Mouse (Mus musculus) fibroblast of lung, adult 2 months (primary cell): ENCODE measurements around the gene Slc25a27.

Experiments
- DNase-seq: peaks from one replicate; pipeline ENCODE4 v3.0.0-alpha.2; 2011; ENCODE audit warnings: low read depth

Gene Slc25a27

DNA sequence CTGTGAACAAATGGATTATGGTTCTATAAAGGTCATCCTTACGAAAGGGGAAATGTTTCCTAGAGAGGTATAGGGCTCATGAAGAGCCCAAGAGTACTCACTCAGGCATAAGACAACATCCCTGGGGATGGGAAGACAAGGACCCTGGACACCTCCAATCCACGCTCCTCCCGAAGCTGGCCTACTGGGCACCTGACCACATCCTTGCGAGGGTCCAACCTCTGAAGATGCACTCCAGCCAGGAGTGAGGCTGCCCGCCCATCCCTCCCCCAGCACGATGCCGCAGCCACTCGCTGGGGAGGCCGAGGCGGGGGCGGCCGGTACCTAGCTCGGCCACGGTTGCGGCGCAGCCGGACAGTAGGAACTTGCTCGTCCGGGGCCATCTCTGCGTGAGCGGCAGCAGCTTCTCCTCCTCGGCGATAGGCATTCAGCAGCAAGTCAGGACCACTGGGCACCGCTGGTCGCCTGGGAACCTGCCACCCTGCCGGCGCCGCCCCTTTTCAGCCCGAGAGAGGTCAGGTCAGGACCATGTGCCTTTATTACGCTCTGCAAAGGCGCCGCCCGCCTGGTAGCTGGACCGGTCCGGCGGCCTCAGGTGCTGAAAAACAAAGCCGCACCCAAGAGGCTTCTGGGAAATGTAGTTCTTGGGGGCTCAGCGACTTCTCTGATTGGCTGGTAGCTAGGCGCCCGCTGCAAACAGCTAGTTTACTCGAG is at the start of gene Slc25a27:
Gene Slc25a27 (minus strand): TSS at position 639 of the 714 bp plus-strand sequence.
- peak; percentile 87 for DNase-seq

DNA sequence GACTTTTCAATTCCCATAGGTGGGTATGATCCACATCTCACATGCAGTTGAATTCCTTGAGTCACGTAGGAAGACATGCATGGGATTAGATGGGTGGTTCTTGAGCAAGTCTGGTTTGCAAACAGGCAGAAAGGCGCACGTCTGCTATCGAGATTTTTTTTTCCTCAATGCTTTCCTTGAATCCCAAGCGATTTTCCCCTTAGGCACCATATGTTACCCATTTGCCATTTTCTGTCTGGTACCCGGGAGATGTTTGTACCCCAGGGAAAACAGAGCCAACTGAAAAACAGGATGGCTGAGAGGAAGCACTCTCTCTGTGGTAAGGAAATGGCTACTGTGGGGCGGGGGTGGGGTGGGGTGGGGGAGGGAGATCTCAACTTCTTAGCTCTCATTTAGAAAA is 49.6 kb upstream of the Slc25a27 start:
- DNase-seq = no peak

DNA sequence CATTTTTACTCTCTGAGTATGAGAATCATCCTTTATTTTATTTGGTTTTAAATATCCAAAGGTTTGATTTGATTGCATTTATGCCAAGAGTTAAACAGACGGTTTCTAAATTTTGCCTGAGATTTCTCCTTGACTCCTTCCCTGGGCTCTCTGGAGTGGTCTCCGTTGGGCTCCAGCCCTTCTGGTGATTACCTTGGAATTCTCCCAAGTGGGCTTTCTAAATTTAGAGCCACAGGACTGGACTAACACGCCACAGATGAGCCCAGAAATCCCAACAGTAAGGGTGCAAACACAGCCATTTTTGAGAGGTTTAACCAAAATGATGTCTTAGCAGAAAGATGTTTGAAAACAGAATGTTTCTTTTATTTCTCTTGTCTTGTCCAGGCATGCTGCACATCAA is 47.2 kb upstream of the Slc25a27 start:
- no peak for DNase-seq

DNA sequence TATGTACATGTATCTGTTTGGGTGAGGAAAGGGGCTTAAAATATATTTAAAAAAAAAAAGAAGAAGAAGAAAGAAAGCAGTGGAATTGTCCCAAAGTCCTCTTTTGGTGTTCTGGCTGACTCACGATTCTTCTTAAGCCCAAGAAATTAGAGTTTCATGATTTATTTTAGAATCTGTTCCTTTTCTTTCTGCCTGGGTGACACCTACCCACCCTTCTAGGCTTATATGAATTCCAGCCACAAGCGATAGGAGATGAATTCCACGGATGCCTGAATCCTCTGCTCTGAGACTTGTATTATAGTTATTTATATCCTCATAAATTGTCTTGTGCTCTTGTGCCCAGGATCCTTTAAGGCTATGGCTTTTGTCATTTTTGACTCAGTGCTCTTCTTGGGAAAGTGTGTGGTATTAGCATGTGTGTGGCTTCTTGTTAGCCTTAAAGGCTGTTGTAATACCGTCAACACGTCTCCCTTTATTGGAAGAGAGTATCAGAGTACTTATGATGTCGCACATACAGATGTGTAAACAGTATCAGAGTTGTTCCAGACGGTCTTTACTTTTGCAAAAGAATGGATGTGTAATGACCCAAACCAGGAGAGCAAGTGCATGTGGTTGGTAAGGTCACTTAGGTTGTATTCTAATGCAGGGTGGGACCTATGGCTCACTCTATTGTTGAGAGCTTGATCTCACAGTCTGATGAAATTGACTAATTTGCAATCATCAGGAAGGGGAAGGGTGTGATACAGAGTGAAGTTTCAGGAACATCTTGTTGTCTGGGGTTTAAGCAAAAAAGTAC is 44.7 kb upstream of the Slc25a27 start:
- no peak for DNase-seq

DNA sequence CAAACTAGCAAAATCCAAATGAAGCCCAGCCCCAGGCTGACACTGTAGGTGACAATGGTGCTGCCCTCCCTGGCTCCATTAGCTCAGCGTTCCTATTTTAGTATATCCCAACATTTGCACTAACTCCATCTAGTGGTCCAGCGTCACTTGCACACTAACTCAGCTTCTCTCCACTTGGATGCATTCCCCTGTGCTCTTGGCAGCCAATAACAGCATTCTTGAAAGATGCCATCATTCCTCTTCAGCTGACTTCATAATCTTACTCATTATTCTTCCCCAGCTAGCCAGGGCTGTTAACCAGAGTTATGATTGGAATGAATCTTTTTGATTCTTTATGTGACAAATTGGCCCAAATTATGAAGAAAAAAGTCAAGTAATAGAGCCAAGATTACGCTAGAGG is 40.2 kb upstream of the Slc25a27 start:
- peak; percentile 82 for DNase-seq

DNA sequence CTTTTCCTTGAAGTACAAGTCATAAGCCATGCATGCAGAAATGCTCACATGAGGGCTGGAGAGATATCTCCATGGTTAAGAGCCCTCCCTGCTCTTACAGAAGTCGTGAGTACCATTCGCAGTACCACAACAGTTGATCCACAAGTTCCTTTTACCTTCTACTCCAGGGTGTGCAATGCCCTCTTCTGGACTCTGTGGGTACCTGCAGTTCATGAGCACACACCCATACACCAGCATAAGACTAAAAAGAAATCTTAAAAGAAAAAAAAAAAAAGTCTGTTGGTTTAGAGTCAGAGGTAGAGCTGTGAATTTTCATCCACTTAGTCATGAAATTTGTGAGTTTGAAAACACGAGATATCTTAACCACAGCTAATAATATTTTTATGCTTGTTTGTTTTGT is 39.7 kb upstream of the Slc25a27 start:
- DNase-seq = no peak

DNA sequence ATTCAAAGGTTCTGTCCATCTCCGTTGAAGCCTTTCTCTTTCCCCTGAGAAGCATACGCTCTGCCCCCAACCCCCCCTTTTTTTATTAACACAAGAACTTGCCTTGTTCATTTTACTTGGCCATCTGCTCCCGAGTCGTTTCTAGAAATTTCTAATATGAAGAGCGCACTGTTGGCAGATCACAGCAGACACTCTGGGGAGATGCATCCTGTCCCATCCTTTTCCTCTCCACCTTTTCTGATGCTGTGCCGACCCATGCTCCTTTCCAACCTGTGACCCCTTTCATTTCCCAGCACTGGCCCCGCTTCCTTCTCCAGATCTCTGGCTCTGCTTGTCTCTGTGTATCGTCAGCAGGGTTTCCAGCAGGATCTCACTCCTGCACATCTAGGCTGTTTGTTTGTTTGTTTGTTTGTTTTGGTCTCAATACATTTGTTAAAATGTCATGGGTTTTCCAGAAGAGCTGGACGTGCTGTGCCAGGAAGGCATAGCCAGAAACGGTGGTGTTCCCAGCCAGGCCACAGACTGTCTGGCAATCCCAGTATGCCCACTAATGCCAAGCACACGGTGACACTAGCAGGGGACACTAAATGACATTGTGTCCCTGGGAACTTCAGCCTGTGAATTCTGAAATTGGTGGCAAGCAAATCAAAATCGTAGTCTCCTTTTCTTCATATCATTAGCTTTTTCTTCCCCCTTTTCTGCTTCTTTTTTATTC is 37.4 kb upstream of the Slc25a27 start:
- no peak for DNase-seq

DNA sequence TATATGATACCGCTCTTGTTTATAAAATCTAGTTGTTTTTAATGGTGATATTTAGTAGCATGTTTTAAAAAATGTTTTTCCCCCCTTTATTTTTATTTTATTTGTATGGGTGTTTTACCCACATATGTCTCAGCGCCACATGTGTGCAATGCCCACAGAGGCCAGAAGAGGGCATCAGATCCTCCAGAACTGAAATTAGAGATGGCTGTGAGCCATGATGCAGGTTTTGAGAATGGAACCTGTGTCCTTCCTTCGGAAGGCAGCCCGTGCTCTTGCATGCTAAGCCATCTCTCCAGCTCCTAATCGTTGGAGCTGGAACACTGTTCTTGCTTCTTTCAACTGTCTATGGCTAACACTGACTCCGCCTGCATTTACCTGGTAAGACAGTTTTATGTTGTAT is 34.0 kb upstream of the Slc25a27 start:
- DNase-seq = no peak

DNA sequence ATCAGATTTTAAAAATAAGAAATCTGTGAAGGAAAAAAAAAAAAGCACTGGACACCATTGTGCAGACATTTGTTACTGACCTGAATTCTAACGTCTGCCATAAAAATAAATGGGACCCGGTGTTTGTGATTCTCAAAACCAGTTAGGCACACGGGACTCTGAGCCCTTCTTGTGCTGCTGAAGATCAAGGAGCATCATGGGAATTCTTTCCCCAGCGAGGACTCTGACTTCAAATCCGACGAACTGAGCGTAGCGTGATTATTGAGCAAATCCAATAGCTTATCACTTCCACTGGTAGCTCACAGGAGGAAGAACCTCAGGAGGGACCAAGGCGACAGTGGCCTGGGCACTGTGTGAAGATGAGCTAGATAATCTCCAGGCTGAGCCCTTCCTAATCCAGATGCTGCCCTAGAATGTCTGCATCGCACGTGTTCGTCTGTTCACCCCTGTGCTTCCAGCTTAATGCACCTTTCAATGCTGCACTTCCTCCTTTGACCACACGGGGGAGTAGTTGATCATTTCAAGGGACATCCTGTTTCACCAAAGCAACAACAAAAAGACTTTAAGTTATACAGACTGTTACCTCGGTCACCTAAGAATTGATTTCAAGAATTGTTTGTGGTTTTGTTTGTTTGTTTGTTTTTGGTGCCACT is 32.1 kb upstream of the Slc25a27 start:
- DNase-seq = peak; percentile 42

DNA sequence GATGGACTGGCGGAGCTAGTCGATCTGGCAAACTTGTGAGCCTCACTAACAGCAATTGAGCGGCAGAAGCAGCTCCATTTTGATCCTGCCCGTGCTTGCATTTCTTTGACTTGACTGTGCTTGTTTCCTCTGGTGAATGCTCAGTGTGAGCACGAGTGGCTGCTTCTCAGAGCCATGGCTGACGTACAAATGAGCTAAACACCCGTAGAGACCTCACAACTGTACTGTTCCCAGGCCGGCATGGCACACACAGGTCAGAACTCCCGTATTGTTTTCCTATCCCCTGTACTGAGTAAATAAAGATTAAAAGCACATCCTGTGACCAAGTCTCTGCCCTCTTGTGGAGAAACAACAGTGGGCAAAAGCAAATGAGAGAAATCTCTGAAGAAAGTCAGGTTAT is 22.6 kb upstream of the Slc25a27 start:
- no peak for DNase-seq

DNA sequence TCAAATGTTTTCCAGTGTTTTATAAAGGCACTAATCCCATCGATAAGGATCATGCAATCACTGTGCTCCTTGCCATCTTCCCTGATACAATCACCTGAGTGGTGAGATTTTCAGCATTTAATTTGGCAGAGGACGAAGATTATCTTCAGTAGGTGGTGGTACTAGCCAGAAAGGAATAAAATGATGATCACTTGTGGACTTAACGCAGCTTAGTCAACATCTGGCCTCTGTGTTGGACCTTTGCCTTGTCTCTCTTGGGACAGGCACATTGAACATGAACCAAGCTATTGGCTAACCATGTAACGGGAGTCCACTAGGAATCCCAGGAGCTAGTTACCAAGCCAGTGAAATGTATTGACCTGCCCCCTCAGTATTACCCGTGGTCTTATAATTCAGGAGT is 17.6 kb upstream of the Slc25a27 start:
- no peak for DNase-seq

DNA sequence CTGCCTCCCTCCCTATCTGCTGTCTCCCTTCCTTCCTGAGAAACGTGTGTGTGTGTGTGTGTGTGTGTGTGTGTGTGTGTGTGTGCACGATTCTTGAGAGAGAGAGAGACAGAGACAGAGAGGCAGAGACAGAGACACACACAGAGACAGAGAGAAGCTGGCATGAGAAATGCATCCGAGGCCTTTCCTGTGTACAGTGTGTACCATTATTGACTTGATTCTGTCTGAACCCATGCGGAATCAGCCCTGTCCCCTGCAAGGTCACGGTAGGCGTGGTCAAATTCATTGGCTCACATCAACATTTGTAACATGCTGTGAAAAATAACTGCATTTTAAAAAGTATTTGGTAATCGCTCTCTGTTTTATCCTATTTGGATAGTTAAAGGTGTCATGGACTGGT is 17.1 kb upstream of the Slc25a27 start:
- DNase-seq = no peak

DNA sequence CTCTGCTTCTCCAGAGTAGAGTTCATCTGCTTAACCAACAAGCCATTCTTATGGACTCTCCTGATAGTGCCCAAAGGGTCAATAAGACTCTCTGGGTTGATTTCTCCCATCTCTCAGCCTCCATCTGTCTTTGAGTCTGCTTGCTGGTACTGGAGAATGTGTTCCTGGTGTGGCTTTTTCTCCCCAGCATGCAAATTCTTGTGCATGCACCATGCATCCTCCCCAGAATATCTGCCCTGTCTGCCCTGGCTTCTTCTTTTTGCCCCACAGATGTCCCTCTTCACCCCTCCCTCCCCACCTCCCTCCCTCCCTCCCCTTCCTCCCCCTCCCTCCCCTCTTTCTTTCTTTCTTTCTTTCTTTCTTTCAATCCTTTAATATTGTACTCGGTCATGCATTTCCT is 10.3 kb upstream of the Slc25a27 start:
- DNase-seq = no peak

DNA sequence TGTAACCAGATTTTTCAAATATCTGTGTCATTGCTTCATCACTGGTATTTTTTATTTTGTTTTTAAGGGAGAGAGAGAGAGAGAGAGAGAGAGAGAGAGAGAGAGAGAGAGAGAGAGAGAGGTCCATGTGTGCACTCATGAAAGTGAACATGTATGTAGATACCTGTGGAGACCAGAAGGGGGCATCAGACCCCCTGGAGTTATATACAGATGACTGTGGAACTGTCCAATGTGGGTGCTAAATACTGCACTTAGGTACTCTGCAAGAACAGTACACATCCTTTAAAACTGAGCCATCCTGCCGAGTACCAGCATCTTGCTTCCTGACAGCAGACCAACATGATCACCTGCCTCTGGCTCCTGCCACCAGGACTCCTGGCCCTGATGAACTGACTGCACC is 9.2 kb upstream of the Slc25a27 start:
- DNase-seq = no peak

DNA sequence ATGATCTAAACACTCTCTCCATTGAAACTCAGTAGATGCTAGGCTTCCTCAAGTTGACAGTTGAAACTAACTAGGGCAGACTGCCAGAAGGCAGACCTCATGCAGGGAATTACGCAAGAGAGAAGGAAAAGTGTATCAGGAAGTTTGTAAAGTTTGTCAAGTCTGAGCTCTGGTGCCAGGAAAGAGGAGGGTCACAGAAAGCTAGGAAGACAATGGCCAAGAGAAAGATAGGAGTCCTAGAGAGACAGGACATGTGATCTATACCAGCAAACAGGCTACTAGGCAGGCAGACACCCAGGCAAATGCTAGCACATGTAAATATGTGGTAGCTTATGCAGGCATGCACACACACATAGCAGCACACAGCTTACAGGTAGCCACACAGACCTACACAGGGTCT is 8.2 kb upstream of the Slc25a27 start:
- DNase-seq = peak; percentile 49

DNA sequence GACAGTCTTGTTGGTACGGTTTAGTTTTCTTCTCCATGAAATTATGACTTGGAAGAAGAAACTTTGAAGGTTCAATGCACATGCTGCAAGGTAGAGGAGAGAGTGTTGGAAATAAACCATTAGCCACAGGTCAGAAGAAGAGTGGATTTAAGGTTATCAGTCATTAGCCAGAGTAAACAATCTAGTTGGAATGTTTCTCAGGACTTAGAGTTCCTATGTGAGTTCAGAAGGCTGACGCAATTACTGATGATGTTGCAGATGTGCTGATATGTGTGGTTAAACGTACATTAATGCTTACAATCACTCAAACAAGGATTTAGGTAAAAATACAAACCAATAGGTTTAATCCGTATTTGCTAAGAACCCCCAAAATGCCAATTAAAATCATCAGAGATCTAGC is 4.9 kb upstream of the Slc25a27 start:
- no peak for DNase-seq

DNA sequence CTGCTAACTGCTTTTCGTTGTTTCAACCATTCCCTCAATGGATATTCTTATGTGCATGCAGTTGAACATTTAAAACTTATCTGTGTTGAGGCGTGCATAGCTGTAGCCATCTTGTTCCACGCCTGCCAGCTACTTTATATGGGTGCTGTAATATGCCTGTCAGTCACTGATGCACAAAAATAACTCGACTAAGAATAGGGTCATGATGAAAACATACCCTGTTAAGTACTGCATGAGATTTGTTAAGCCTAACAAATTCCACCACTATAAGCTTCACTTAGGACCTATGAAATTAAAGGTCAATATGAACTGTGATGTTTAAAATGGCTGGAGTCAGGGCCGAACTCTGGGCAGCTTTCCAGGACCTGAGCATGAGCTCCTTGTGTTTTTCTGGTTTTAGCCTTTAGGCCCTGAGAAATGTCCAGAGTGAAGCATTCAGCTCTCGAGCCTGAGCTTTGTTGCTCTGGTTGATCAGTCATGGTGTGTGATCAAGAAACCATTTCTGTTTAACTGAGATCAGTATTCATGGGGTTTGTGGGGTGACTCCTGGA is 2.2 kb upstream of the Slc25a27 start:
- DNase-seq = no peak

DNA sequence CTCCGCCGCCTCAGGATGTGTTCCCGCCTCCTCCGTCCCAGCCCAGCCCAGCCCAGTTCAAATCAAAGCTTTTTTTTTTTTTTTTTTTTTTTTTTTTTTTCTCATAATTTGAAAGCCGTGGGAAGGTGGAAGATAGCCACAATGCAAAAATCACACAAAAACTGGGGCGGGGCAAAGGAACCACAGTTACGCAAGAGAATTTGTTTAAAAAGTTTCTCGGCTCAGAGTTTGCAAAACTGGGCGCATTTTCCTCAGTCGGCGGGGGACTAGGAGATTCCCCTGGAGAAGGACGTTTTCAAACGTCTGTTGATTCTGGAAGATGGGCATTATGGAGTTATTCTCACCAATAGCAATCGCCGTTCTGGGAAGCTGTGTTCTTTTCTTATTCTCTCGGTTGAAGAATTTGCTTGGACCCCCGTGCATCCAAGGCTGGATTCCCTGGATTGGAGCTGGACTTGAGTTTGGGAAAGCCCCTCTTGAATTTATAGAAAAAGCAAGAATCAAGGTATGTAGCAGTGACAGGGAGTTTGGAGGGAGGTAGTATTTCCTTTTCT is 353 bp upstream of the Slc25a27 start, which contains the start of gene Cyp39a1:
Gene Cyp39a1 (plus strand): TSS at position 136 of the 554 bp plus-strand sequence.
- no peak for DNase-seq

DNA sequence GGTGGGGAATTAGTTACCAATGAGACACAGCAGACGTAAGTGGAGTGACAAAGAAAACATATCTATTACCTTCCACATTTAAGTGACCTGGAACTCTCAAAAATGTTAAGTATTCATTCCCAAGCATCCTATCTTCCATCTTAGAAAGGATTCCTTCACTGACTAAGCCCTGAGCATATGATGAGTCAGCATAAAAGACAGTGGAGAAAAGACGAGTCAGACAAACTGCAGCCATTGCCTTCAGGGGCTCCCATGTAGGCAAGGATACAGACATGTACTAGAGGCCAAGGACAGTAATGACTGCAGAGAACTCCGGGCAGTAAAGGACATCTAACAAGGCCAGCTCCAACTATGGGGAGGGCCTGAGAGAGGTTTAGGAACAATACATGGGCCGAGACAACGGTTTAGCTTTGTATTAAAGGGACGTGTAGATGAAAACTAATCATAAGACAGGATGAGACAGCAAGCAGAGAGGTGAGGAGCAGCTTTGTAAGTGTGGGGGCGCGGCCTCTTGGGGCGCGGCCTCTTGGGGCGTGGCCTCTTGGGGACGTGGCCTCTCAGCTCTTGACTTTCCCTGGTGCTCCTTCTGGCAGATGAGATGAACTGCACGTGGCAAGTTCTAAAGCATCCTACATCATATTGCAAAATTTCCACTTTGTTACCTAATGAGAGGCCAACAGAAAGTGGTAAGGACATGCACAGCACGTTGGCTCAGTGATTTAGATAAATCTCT is 15.5 kb downstream of the Slc25a27 start:
- DNase-seq = no peak

DNA sequence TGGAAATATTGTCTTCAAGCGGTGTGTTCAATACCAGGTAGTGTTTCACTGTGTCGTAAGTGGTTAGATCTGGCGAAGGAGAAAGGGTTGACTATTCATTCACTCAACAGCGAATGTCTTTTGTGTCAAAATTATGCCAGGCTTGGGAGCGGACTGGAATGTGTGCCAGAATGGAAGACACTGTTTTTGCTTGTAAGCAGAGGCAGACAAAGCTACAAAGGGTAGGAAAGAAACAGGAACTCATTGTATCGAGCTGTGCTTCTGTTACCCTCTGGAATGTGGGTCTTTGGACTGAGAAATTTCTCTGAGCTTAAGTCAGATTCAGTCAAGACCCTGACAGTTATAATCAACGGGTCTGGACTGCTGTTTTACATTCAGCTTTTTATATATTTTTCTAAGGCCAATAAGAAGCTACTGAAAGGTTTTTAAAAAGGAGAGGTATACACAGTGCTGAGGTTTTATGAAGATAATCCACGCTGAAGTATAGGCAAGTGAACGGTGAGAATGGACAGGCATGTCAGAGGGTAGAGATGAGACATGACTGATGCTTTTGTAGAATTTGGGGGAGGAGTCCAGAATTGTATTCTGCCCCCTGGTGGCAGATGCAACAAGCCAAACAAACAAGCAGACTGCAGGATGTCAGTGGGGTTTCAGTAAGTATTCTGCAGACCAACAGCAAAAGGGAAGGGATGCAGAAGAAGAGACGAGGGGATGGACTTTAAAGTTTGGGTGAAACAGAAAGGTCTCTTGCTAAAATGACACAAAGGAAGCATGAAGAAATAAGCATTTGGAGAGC is 17.2 kb downstream of the Slc25a27 start:
- DNase-seq = no peak
